Mouse (Mus musculus): ENCODE data around the gene Wdr66.

GRCm38 (mm10) chr5:123236426-123236825 is 15.5 kb upstream of the Wdr66 start:
- TF ChIP-seq CTCF (IDR thresholded peaks at IDR 0.05; ENCODE audit: low read depth) (no peak), EP300 (IDR thresholded peaks at IDR 0.05; ENCODE audit: low read depth) (no peak)
